Mouse (Mus musculus): ENCODE measurements around the gene Htr6. TPM values are rescaled to one million over a fixed set of nuclear protein-coding genes. Genes with fewer than 3 reads are reported as not detected.

The Htr6 gene
- polyA plus RNA-seq, 1 experiment from 2014 or later, result 0.51 TPM

- no peak overlapping the region for H3K4me3 ChIP-seq
- peaks cover 14% of the 10 kb centered on the region for H3K4me1 ChIP-seq
- H3K27ac ChIP-seq, result no peak overlapping the region
- no peak for ATAC-seq (ENCODE audit: insufficient number of reproducible peaks, insufficient read depth, low FRiP score, low TSS enrichment, low read depth)
- H3K9me3 ChIP-seq, result no peaks in the 10 kb centered on the region
- H3K4me2 ChIP-seq, result no peak overlapping the region
- peaks cover 8% of the 10 kb centered on the region for H3K27me3 ChIP-seq
- WGBS, result 93% methylated on average over 5 of the region's 5 CpGs
- no peak overlapping the region for H3K9ac ChIP-seq
- H3K36me3 ChIP-seq, result no peaks in the 10 kb centered on the region
Observed at GRCm38 (mm10) chr4:139044566-139044965, 30.8 kb downstream of the Htr6 start.

DNA sequence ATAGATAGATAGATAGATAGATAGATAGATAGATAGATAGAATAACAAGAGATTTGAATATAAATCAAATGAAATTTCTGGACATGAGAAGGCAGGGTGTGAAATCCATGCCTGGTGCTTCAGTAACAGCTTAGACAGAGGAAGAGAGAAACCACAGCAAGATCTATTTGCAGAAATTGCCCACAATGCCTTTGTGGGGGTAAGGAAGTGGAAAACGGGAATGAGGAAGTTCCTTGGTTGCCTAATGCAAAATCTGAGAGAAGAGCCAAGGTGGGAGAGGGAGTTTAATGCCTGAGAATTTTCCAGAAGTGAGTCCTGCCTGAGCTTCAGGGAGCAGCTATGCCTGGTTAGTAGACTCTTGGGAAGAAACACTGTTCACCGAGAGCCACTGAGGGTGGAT is 31.8 kb downstream of the Htr6 start:
- Histone ChIP-seq H3K4me1 (peaks cover 14% of the 10 kb centered on the region), H3K27me3 (peaks cover 10% of the 10 kb centered on the region), H3K4me3 (no peak overlapping the region), H3K9ac (no peak overlapping the region), H3K36me3 (no peaks in the 10 kb centered on the region), H3K9me3 (no peaks in the 10 kb centered on the region), H3K4me2 (no peak overlapping the region), H3K27ac (no peak overlapping the region)
- WGBS, result 86% methylated on average over 2 of the region's 2 CpGs
- no peak for ATAC-seq (ENCODE audit: insufficient number of reproducible peaks, insufficient read depth, low FRiP score, low TSS enrichment, low read depth)

- Histone ChIP-seq H3K4me1 (peaks cover 18% of the 10 kb centered on the region), H3K4me3 (no peak overlapping the region), H3K27me3 (peaks cover 10% of the 10 kb centered on the region), H3K27ac (no peak overlapping the region), H3K9ac (no peak overlapping the region), H3K4me2 (no peak overlapping the region), H3K36me3 (no peaks in the 10 kb centered on the region), H3K9me3 (no peaks in the 10 kb centered on the region)
- no peak for ATAC-seq (ENCODE audit: insufficient number of reproducible peaks, insufficient read depth, low FRiP score, low TSS enrichment, low read depth)
- WGBS, result 80% methylated on average over 5 of the region's 5 CpGs
Observed at GRCm38 (mm10) chr4:139042611-139043010, 32.8 kb downstream of the Htr6 start.

- ATAC-seq (ENCODE audit: insufficient number of reproducible peaks, insufficient read depth, low FRiP score, low TSS enrichment, low read depth), result no peak; the same call in 1 of the 2 replicates
Observed at GRCm38 (mm10) chr4:139040084-139040839, 35.1 kb downstream of the Htr6 start.

GRCm38 (mm10) chr4:139037795-139038607 is 37.4 kb downstream of the Htr6 start:
- H3K4me2 ChIP-seq, result no peak overlapping the region
- ATAC-seq (ENCODE audit: insufficient number of reproducible peaks, insufficient read depth, low FRiP score, low TSS enrichment, low read depth), result no peak
- peaks cover 10% of the 10 kb centered on the region for H3K27me3 ChIP-seq
- no peaks in the 10 kb centered on the region for H3K36me3 ChIP-seq
- 58% methylated on average over 17 of the region's 17 CpGs for WGBS
- no peak overlapping the region for H3K4me3 ChIP-seq
- H3K27ac ChIP-seq, result no peak overlapping the region
- H3K9me3 ChIP-seq, result no peaks in the 10 kb centered on the region
- H3K4me1 ChIP-seq, result peaks cover 21% of the 10 kb centered on the region
- H3K9ac ChIP-seq, result no peak overlapping the region

More at GRCm38 (mm10) chr4:139040084-139040839, 35.1 kb downstream of the Htr6 start:
- H3K27me3 ChIP-seq, result peaks cover 10% of the 10 kb centered on the region
- no peak overlapping the region for H3K27ac ChIP-seq
- peaks cover 21% of the 10 kb centered on the region for H3K4me1 ChIP-seq
- no peak overlapping the region for H3K4me3 ChIP-seq
- H3K4me2 ChIP-seq, result no peak overlapping the region
- H3K36me3 ChIP-seq, result no peaks in the 10 kb centered on the region
- H3K9ac ChIP-seq, result no peak overlapping the region
- 2% methylated on average over 10 of the region's 10 CpGs for WGBS
- no peaks in the 10 kb centered on the region for H3K9me3 ChIP-seq

- no peak overlapping the region for H3K4me3 ChIP-seq
- peaks cover 10% of the 10 kb centered on the region for H3K27me3 ChIP-seq
- H3K9ac ChIP-seq, result no peak overlapping the region
- H3K36me3 ChIP-seq, result no peaks in the 10 kb centered on the region
- no peaks in the 10 kb centered on the region for H3K9me3 ChIP-seq
- H3K4me2 ChIP-seq, result no peak overlapping the region
- H3K4me1 ChIP-seq, result peaks cover 18% of the 10 kb centered on the region
- WGBS, result 93% methylated on average over 3 of the region's 3 CpGs
- no peak overlapping the region for H3K27ac ChIP-seq
- no peak for ATAC-seq (ENCODE audit: insufficient number of reproducible peaks, insufficient read depth, low FRiP score, low TSS enrichment, low read depth)
Observed at GRCm38 (mm10) chr4:139035799-139036198, 39.6 kb downstream of the Htr6 start.

- no peak overlapping the region for H3K27ac ChIP-seq
- no peaks in the 10 kb centered on the region for H3K9me3 ChIP-seq
- no peak overlapping the region for H3K9ac ChIP-seq
- H3K36me3 ChIP-seq, result no peaks in the 10 kb centered on the region
- H3K4me2 ChIP-seq, result no peak overlapping the region
- ATAC-seq (ENCODE audit: insufficient number of reproducible peaks, insufficient read depth, low FRiP score, low TSS enrichment, low read depth), result no peak
- peaks cover 10% of the 10 kb centered on the region for H3K4me1 ChIP-seq
- WGBS, result 87% methylated on average over 3 of the region's 3 CpGs
- H3K4me3 ChIP-seq, result no peak overlapping the region
- H3K27me3 ChIP-seq, result peaks cover 6% of the 10 kb centered on the region
Observed at GRCm38 (mm10) chr4:139034942-139035341, 40.4 kb downstream of the Htr6 start.

DNA sequence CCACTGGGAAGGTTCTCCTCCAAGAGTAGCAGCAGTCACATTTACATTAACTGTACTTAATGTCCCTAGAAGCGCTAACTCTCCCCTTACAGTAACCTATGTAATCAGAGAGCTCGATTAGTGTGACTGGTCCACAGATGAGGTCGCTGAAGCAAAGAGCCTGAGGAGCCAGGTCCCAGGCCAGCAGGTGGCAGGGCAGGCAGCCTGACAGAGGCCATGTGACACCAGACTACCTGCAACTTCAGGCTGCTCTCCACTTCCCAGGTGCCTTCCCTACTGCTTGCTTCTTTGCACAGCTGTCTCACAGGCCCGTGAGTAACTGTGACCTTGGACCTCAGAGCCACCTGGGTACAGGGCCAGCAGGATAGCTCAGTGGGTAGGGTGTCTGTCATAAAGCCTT is 40.8 kb downstream of the Htr6 start:
- Histone ChIP-seq H3K27me3 (0 out of 2 replicates have a peak, but pooled peaks cover 3% of the 10 kb centered on the region), H3K4me1 (peaks cover 7% of the 10 kb centered on the region; the same call in 1 of the 2 replicates), H3K9me3 (no peaks in the 10 kb centered on the region), H3K9ac (no peak overlapping the region), H3K4me2 (no peak overlapping the region), H3K27ac (no peak overlapping the region), H3K4me3 (no peak overlapping the region), H3K36me3 (no peaks in the 10 kb centered on the region)
- ATAC-seq (ENCODE audit: insufficient number of reproducible peaks, insufficient read depth, low FRiP score, low TSS enrichment, low read depth), result no peak
- 50% methylated on average over 4 of the region's 4 CpGs for WGBS

- ATAC-seq (ENCODE audit: insufficient number of reproducible peaks, insufficient read depth, low FRiP score, low TSS enrichment, low read depth), result no peak
- H3K4me2 ChIP-seq, result no peak overlapping the region
- no peaks in the 10 kb centered on the region for H3K9me3 ChIP-seq
- no peak overlapping the region for H3K9ac ChIP-seq
- H3K36me3 ChIP-seq, result no peaks in the 10 kb centered on the region
- WGBS, result 68% methylated on average over 8 of the region's 8 CpGs
- H3K4me3 ChIP-seq, result no peak overlapping the region
- no peak overlapping the region for H3K27ac ChIP-seq
- H3K27me3 ChIP-seq, result 0 out of 2 replicates have a peak, but pooled peaks cover 2% of the 10 kb centered on the region
- H3K4me1 ChIP-seq, result peaks cover 7% of the 10 kb centered on the region; the same call in 1 of the 2 replicates
Observed at GRCm38 (mm10) chr4:139034010-139034367, 41.4 kb downstream of the Htr6 start.

- H3K4me2 ChIP-seq, result no peak overlapping the region
- peaks cover 7% of the 10 kb centered on the region; the same call in 1 of the 2 replicates for H3K4me1 ChIP-seq
- H3K4me3 ChIP-seq, result no peak overlapping the region
- no peak overlapping the region for H3K9ac ChIP-seq
- no peak overlapping the region for H3K27ac ChIP-seq
- ATAC-seq (ENCODE audit: insufficient number of reproducible peaks, insufficient read depth, low FRiP score, low TSS enrichment, low read depth), result no peak
- H3K27me3 ChIP-seq, result no peaks in the 10 kb centered on the region
- H3K9me3 ChIP-seq, result no peaks in the 10 kb centered on the region
- no peaks in the 10 kb centered on the region for H3K36me3 ChIP-seq
- WGBS, result 80% methylated on average over 11 of the region's 11 CpGs
Observed at GRCm38 (mm10) chr4:139033263-139034009, 41.9 kb downstream of the Htr6 start.

DNA sequence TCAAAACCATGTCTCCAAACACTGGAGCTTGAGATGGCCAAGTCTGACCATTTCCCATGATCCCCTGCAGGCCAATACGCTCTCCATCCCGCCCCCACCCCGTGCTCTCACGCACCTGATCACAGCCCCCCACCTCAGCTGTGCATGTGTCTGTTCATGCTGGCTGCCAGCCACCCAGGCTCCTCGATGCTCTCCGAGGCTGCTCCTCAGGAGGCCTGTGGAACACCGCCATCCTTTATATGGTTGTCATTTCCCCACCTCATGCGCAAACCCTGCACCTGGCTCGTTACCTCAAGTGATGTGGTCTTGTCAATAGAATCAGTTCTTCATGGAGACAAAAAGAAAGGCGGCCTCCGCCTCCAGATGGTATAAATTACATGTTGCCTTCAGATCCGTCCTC is 42.8 kb downstream of the Htr6 start:
- H3K4me1 ChIP-seq, result peaks cover 3% of the 10 kb centered on the region; the same call in 1 of the 2 replicates
- no peaks in the 10 kb centered on the region for H3K27me3 ChIP-seq
- H3K9ac ChIP-seq, result no peak overlapping the region
- no peak overlapping the region for H3K4me3 ChIP-seq
- no peaks in the 10 kb centered on the region for H3K9me3 ChIP-seq
- H3K4me2 ChIP-seq, result no peak overlapping the region
- H3K36me3 ChIP-seq, result no peaks in the 10 kb centered on the region
- WGBS, result 57% methylated on average over 12 of the region's 12 CpGs
- H3K27ac ChIP-seq, result no peak overlapping the region
- ATAC-seq (ENCODE audit: insufficient number of reproducible peaks, insufficient read depth, low FRiP score, low TSS enrichment, low read depth), result no peak

All from embryonic facial prominence, embryonic 13.5 days (tissue).